Mouse (Mus musculus) thymus, adult 2 months (tissue): ENCODE results near the gene Cyb561d2. TPM values are rescaled to one million over a fixed set of nuclear protein-coding genes. Genes with fewer than 3 reads are reported as not detected.

Source experiments
- DNase-seq: peaks from one replicate; pipeline ENCODE4 v3.0.0; 2021
- H3K27ac ChIP-seq: fragments of 200-500 bp; 2 replicates; pipeline ENCODE4 v1.5.1; 2012; ENCODE audit warnings: low read length, control low read depth; ENCODE audit not compliant: control insufficient read depth, insufficient read depth
- H3K27me3 ChIP-seq: fragments of 200-500 bp; 2 replicates; pipeline ENCODE4 v1.6.1; 2012; ENCODE audit warnings: mild to moderate bottlenecking, low read length, moderate library complexity, mixed read lengths; ENCODE audit not compliant: control insufficient read depth, insufficient read depth
- H3K36me3 ChIP-seq: fragments of 200-500 bp; 2 replicates; pipeline ENCODE4 v1.6.1; 2012; ENCODE audit warnings: mild to moderate bottlenecking, low read length, moderate library complexity; ENCODE audit not compliant: control insufficient read depth, insufficient read depth
- H3K4me1 ChIP-seq: fragments of 200-500 bp; replicated peaks from 2 replicates; pipeline ENCODE4 v1.6.1; 2012; ENCODE audit warnings: low read length; ENCODE audit not compliant: control insufficient read depth, insufficient read depth
- H3K4me3 ChIP-seq: fragments of 200-500 bp; 2 replicates; pipeline ENCODE4 v1.5.1; 2012; ENCODE audit warnings: mild to moderate bottlenecking, low read length, control low read depth, moderate library complexity; ENCODE audit not compliant: control insufficient read depth, insufficient read depth
- CTCF ChIP-seq: fragments of 200-500 bp; IDR thresholded peaks from 2 replicates; pipeline ENCODE4 v1.5.1; 2012; ENCODE audit warnings: mild to moderate bottlenecking, control low read depth, low read length, moderate library complexity, borderline replicate concordance; ENCODE audit not compliant: control insufficient read depth, poor library complexity, insufficient read depth; ENCODE audit errors: extremely low read depth
- POLR2A ChIP-seq: fragments of 200-500 bp; IDR thresholded peaks from 2 replicates; pipeline ENCODE4 v1.6.1; 2012; ENCODE audit warnings: mild to moderate bottlenecking, low read length, control low read depth, moderate library complexity; ENCODE audit not compliant: control insufficient read depth, poor library complexity, insufficient read depth; ENCODE audit errors: extremely low read depth
- WGBS: fragments of 180-500 bp; shearing (Covaris S2); methylation state at CpG from one replicate; pipeline ENCODE4 v1.1.7; 2018; 5-methylcytosine and 5-hydroxymethylcytosine counted together
- polyA plus RNA-seq: library from polyadenylated mRNA; depleted of rRNA; stranded (reverse); fragments of >200 nt; gene quantifications from 2 replicates; pipeline ENCODE4 v1.2.3, GENCODE M21; 2012; rRNA removed

The Cyb561d2 gene
- polyA plus RNA-seq: 78.7 and 84.3 TPM in 2 replicates

DNA sequence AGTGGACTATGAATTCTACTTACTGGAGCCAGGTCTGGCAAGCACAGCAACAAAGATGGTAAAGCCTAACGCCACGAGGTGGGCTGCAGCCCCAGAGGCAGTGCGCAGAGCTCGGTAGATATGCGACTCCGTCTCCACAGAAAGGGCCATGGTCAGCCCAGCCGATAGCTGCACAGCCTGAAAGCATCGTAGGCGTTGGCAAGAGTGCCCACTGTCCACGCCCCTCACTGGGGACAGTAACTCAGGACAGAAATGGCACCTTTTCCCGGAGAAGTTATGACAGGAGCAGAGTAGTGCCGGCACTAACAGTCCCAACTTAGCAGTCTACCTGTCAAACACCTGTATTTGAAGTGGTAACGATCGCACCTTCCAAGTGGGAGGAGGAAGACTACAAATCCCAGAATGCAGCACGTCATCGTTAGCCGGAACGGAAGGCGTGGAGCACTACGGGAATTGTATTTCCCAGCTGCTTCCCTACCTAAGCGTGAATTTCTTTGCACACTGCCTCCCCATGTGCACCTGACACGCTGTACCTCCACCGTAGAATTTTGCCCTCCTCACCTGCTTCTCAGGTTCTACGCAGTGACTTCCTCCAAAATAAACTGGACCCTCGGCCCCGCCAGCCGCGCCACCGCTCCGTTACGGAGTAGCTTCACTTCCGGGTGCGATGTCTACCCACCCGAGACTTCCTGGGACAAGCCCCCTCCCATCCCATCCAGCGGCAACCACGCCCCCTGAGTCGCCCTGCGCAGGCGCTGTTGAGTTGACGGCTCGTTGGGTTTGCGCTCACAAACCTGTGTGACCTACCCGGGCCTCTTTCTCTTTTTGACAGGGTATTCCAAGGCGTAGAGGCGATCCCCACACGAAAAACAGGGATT is at the start of gene Cyb561d2, which contains the start of gene Nprl2:
Gene Cyb561d2, minus strand, starts transcription at position 720 of the 878 bp plus-strand sequence.
Gene Nprl2, plus strand, starts transcription at position 753 of the 878 bp plus-strand sequence.
- peak within 1 kb of the TSS; percentile 11; the same call in 1 of the 2 replicates for H3K27ac ChIP-seq
- H3K4me1 ChIP-seq: peaks cover 32% of the 10 kb centered on the region
- peak; percentile 97 for DNase-seq
- peak; percentile 74 for TF ChIP-seq POLR2A
- no peak for TF ChIP-seq CTCF
- WGBS: under 1% methylated on average over 46 of the region's 46 CpGs
- peak within 1 kb of the TSS; percentile 85 for H3K4me3 ChIP-seq
- no peaks in the 10 kb centered on the region for H3K27me3 ChIP-seq
- peaks cover 17% of the 10 kb centered on the region for H3K36me3 ChIP-seq

DNA sequence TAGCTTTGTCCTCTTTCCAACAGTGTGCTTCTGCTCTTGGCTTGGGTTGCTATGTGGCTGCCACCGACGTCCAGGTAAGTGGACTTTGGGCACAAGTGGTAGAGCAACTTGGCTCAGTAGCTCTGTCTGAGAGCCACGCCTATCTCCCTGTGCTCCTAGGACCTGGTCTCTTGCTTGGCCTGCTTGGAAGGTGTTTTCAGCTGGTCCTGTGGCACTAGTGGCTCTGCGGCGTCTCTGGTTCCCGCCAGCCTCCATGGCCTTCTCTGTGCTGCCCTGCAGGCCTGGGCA is 48.7 kb upstream of the Cyb561d2 start:
- DNase-seq: no peak
- Histone ChIP-seq H3K36me3 (peaks cover 6% of the 10 kb centered on the region; the same call in 1 of the 2 replicates), H3K27ac (no peak overlapping the region), H3K4me1 (peaks cover 16% of the 10 kb centered on the region), H3K4me3 (no peak overlapping the region), H3K27me3 (no peaks in the 10 kb centered on the region)
- TF ChIP-seq CTCF (no peak), POLR2A (no peak)
- WGBS: 98% methylated on average over 6 of the region's 6 CpGs

DNA sequence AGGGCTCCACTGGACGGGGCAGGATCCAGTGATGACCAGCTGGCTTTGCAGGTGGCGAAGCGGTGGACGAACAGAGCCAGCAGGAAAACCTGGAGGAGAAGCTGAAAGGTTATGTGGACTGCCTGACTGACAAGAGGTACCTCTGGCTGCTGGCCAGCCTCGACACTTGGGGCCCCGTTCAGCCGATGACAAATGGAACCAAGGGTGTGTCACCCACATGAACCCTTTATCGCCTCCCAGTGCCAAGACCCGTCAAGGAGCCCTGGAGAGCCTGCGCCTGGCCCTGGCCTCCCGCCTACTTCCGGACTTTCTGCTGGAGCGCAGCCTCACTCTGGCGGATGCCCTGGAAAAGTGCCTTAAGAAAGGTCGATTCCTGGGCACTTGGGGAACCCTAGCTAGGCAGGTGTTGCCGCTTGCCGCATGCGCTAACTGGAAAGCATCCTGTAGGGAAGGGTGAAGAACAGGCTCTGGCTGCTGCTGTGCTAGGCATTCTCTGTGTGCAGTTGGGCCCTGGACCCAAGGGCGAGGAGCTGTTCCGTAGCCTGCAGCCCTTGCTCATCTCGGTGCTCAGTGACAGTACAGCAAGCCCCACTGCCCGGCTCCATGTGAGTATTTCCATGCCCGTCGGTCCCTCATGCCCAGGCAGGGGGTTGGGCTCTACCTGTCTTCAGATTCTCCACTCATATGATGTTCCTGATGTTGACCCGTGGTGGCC is 48.2 kb upstream of the Cyb561d2 start:
- H3K27ac ChIP-seq: no peak overlapping the region
- WGBS: 96% methylated on average over 25 of the region's 25 CpGs
- no peak for DNase-seq
- TF ChIP-seq CTCF (no peak), POLR2A (no peak)
- peaks cover 16% of the 10 kb centered on the region for H3K4me1 ChIP-seq
- peaks cover 6% of the 10 kb centered on the region; the same call in 1 of the 2 replicates for H3K36me3 ChIP-seq
- H3K27me3 ChIP-seq: no peaks in the 10 kb centered on the region
- H3K4me3 ChIP-seq: no peak overlapping the region

DNA sequence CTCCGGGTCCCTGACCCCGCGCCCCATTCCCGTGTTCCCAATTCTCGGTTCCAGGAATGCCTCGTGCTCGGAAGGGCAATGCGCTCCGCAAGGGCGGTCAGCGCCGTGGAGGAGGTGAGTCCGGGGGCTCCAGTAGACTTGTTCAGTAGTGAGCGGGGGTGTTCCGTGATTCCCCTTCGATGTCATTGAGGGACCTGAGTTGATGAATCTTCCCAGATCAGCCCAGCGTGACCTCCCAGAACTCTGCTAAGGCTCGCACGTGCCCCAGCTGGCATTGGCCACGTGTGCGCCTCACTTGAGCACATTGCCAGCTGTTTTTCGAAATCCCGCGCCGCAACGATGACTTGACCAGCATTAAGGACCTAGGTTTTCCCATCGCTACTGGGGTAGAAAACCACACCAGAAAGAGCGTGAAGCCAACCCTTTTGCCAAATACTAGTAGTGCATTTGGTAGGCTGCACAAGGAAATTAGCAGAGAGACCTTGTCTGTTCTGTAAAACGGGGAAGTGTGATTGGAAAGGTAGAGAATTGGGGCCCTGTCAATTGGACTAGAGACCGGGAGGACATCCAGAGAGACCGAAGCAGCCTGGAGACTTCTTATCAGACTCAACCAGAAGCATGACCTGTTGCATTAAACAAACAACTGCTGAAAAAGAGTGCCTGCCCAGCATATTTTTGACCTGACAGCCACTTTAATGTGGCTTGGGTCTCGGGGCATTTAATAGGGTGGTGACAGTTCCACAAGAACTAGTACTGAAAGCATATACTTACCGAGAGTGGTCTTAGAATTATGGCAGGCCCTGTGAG is 46.0 kb upstream of the Cyb561d2 start:
- Histone ChIP-seq H3K27ac (no peak overlapping the region), H3K4me1 (peaks cover 16% of the 10 kb centered on the region), H3K27me3 (no peaks in the 10 kb centered on the region), H3K36me3 (0 out of 2 replicates have a peak, but pooled peaks cover 6% of the 10 kb centered on the region), H3K4me3 (peak overlapping the region; percentile 59)
- DNase-seq: no peak
- WGBS: 1% methylated on average over 33 of the region's 33 CpGs
- no peak for TF ChIP-seq POLR2A
- no peak for TF ChIP-seq CTCF

DNA sequence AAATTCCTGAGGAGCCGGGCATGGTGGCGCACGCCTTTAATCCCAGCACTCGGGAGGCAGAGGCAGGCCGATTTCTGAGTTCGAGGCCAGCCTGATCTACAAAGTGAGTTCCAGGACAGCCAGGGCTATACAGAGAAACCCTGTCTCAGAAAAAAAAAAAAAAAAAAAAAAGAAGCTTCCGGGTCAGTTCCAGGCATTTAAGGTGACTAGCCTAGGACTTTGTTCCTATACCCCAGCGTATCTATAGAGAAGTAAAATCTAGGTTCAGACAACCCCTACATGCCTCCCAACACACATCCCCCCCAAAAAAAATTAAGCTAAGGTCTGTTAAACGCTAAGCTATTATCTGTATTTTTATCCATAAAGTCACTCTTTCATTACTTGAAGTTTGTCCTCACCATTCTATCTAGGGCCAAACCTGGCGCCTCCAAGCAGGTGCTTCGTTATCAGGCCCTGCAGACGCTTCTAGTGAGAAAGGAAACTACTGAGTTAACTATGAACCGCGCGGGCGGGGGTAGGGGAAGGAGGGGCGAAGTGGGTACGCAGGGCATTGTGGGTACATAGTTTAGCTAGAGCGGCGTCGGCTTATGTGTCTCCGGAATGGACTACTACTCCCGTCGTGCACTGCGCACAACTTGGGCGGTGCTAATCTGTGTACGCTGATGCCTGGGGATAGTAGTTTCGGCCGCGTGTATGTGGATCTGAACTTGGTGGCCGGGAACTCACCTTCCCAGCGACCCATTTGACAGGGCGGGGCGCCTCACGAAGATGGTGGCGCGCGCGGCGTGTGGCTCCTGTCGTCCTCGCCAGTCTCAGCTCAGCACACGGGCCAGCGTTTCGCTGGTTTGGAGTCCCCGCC is 45.2 kb upstream of the Cyb561d2 start, which contains the start of gene Ifrd2:
Gene Ifrd2, plus strand, starts transcription at position 669 of the 859 bp plus-strand sequence.
- no peak within 1 kb of the TSS for H3K27ac ChIP-seq
- H3K36me3 ChIP-seq: 0 out of 2 replicates have a peak, but pooled peaks cover 5% of the 10 kb centered on the region
- H3K4me1 ChIP-seq: peaks cover 16% of the 10 kb centered on the region
- 13% methylated on average over 46 of the region's 46 CpGs for WGBS
- TF ChIP-seq POLR2A (peak; percentile 59), CTCF (0 out of 2 replicates have a peak, but pooled peaks have one; percentile 36)
- H3K27me3 ChIP-seq: no peaks in the 10 kb centered on the region
- peak; percentile 99 for DNase-seq
- H3K4me3 ChIP-seq: peak within 1 kb of the TSS; percentile 59
